Mouse (Mus musculus) left cerebral cortex, adult 8-10 months (tissue): Measurements from ENCODE around the gene Cadps. TPM values are rescaled to one million over a fixed set of nuclear protein-coding genes. Genes with fewer than 3 reads are reported as not detected.
A peak's percentile ranks its signal among the peaks of the same experiment; 100 is the strongest.

Source experiments
- DNase-seq, 2 experiments: peaks; one replicate each; pipeline ENCODE4 v3.0.0; 2022; ENCODE audit warnings: low spot score in 2 of 2
- total RNA-seq, 4 experiments: library from RNA; stranded (reverse); gene quantifications; 2 replicates each; pipeline ENCODE4 v1.2.4; 2022

Gene Cadps
- total RNA-seq, 4 experiments from 2014 or later: 216 to 245 (median 229) TPM

GRCm38 (mm10) chr14:12751821-12752220 is 71.1 kb downstream of the Cadps start:
- no peak for DNase-seq

GRCm38 (mm10) chr14:12730979-12731378 is 91.9 kb downstream of the Cadps start:
- no peak for DNase-seq

GRCm38 (mm10) chr14:12722452-12723194 is 100.3 kb downstream of the Cadps start:
- DNase-seq: no peak

- no peak for DNase-seq
Measured at GRCm38 (mm10) chr14:12718766-12719165, 104.1 kb downstream of the Cadps start.

GRCm38 (mm10) chr14:12715906-12716659 is 106.8 kb downstream of the Cadps start:
- DNase-seq: no peak

- no peak for DNase-seq
Measured at GRCm38 (mm10) chr14:12707395-12707794, 115.5 kb downstream of the Cadps start.

- DNase-seq: no peak
Measured at GRCm38 (mm10) chr14:12704461-12704860, 118.4 kb downstream of the Cadps start.

GRCm38 (mm10) chr14:12690201-12690600 is 132.7 kb downstream of the Cadps start:
- DNase-seq: no peak

- no peak for DNase-seq
Measured at GRCm38 (mm10) chr14:12685015-12685414, 137.9 kb downstream of the Cadps start.

- DNase-seq: peak in 1 of 2 experiments; percentile 53
Measured at GRCm38 (mm10) chr14:12680819-12681638, 141.8 kb downstream of the Cadps start.

GRCm38 (mm10) chr14:12661430-12661829 is 161.4 kb downstream of the Cadps start:
- DNase-seq: no peak

GRCm38 (mm10) chr14:12657351-12657750 is 165.5 kb downstream of the Cadps start:
- peak in 1 of 2 experiments; percentile 17 for DNase-seq

GRCm38 (mm10) chr14:12642868-12643512 is 179.9 kb downstream of the Cadps start:
- no peak for DNase-seq

GRCm38 (mm10) chr14:12638762-12639161 is 184.1 kb downstream of the Cadps start:
- no peak for DNase-seq

GRCm38 (mm10) chr14:12637121-12637754 is 185.6 kb downstream of the Cadps start:
- DNase-seq: no peak

GRCm38 (mm10) chr14:12624256-12625130 is 198.4 kb downstream of the Cadps start:
- peak in 1 of 2 experiments; percentile 30 for DNase-seq

- DNase-seq: no peak
Measured at GRCm38 (mm10) chr14:12607025-12607424, 215.9 kb downstream of the Cadps start.

- DNase-seq: no peak
Measured at GRCm38 (mm10) chr14:12606202-12606601, 216.7 kb downstream of the Cadps start.

- no peak for DNase-seq
Measured at GRCm38 (mm10) chr14:12602080-12602479, 220.8 kb downstream of the Cadps start.

GRCm38 (mm10) chr14:12595326-12595725 is 227.6 kb downstream of the Cadps start:
- DNase-seq: no peak
